Mouse (Mus musculus) MEL (cell line): Measurements from ENCODE around the gene Spock1.

Experiments used
- BHLHE40 ChIP-seq: IDR thresholded peaks from 2 replicates; pipeline ENCODE4 v1.6.1; 2012; ENCODE audit warnings: low read depth, mild to moderate bottlenecking, inconsistent platforms, low read length, improper control_type of control experiment, borderline replicate concordance
- CHD2 ChIP-seq: IDR thresholded peaks from 2 replicates; pipeline ENCODE4 v1.6.1; 2011; ENCODE audit warnings: low read length, improper control_type of control experiment
- CTCF ChIP-seq, 3 experiments: IDR thresholded peaks in 2 of 3; conservative IDR thresholded peaks in 1 of 3; 2 replicates each; pipeline ENCODE4 v1.5.1; 2011 to 2012; ENCODE audit warnings: low read length in 3 of 3, low read depth in 2 of 3, mild to moderate bottlenecking in 2 of 3, improper control_type of control experiment in 1 of 3, inconsistent platforms in 1 of 3, mixed read lengths in 1 of 3, moderate library complexity in 1 of 3; ENCODE audit not compliant: control insufficient read depth in 1 of 3, insufficient read depth in 1 of 3, poor library complexity in 1 of 3, severe bottlenecking in 1 of 3
- GATA1 ChIP-seq: IDR thresholded peaks from 2 replicates; pipeline ENCODE4 v1.6.1; 2011; ENCODE audit warnings: low read depth, low read length, improper control_type of control experiment
- MAZ ChIP-seq: IDR thresholded peaks from 2 replicates; pipeline ENCODE4 v1.6.1; 2012; ENCODE audit warnings: low read depth, mild to moderate bottlenecking, inconsistent platforms, low read length, improper control_type of control experiment
- POLR2A ChIP-seq, 2 experiments: IDR thresholded peaks; 2 replicates each; pipeline ENCODE4 v1.6.1; 2011 to 2012; ENCODE audit warnings: low read length in 2 of 2, mild to moderate bottlenecking in 2 of 2, control low read depth in 1 of 2, improper control_type of control experiment in 1 of 2, low read depth in 1 of 2, moderate library complexity in 1 of 2; ENCODE audit not compliant: control insufficient read depth in 1 of 2, insufficient read depth in 1 of 2, poor library complexity in 1 of 2
- POLR2AphosphoS2 ChIP-seq: IDR thresholded peaks from 2 replicates; pipeline ENCODE4 v1.6.1; 2011; ENCODE audit warnings: low read length, improper control_type of control experiment
- TAL1 ChIP-seq: IDR thresholded peaks from 2 replicates; pipeline ENCODE4 v1.6.1; 2012; ENCODE audit warnings: mild to moderate bottlenecking, inconsistent platforms, low read length, moderate library complexity, mixed read lengths
- TCF12 ChIP-seq: IDR thresholded peaks from 2 replicates; pipeline ENCODE4 v1.6.1; 2014; ENCODE audit warnings: low read depth, mild to moderate bottlenecking, inconsistent platforms, low read length, improper control_type of control experiment, moderate library complexity
- USF1 ChIP-seq: IDR thresholded peaks from 2 replicates; pipeline ENCODE4 v1.6.1; 2014; ENCODE audit warnings: low read depth, mild to moderate bottlenecking, inconsistent platforms, low read length, improper control_type of control experiment, moderate library complexity
- ZMIZ1 ChIP-seq: IDR thresholded peaks from 2 replicates; pipeline ENCODE4 v1.6.1; 2012; ENCODE audit warnings: low read depth, mild to moderate bottlenecking, inconsistent platforms, low read length, improper control_type of control experiment, moderate library complexity

GRCm38 (mm10) chr13:57907428-57908265, 485 bp downstream of the Spock1 start:
- TF ChIP-seq POLR2A (IDR thresholded peaks at IDR 0.05; ENCODE audit: control insufficient read depth in 1 of 2, insufficient read depth in 1 of 2, low read depth in 1 of 2, low read length in 2 of 2, poor library complexity in 1 of 2) (no peak), CTCF (IDR thresholded peaks at IDR 0.05 in 2 of 3, conservative IDR thresholded peaks at IDR 0.05 in 1 of 3; ENCODE audit: control insufficient read depth in 1 of 3, insufficient read depth in 1 of 3, low read depth in 2 of 3, low read length in 3 of 3, poor library complexity in 1 of 3, severe bottlenecking in 1 of 3) (no peak), MAZ (no peak), TAL1 (no peak), TCF12 (no peak), USF1 (no peak), GATA1 (no peak), ZMIZ1 (no peak), CHD2 (no peak), BHLHE40 (no peak), POLR2AphosphoS2 (no peak)
